Mouse (Mus musculus): ENCODE measurements at regions not wholly inside any gene's neighbourhood (a gene's known extent, or its start where the extent isn't known, plus 50 kb on each side); places are given as distances from the start of the nearest gene placed in this dataset.
"Not testable (repeated sequence)": the region's sequence is repeated elsewhere in the genome, so short reads cannot be mapped to it uniquely, and the experiment has no call there.

DNA sequence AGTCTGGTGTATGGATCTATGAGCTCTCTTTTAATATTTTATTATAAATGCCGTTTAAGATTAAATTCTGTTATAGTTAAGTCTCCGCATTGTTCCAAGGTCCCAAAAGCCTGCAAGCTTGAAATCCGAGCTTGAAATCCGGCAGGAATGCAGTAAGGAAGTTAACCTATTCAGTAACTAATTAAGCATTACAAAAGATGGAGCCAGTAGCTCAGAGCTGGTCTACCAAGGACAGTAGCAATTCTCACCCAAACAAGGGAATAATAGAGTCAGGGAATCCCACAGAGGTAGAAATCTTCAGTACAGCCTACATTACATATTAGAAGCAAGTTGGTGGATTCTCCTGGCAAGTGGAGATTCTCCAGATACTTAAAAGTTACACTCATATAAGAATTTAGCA, 325.0 kb downstream of the Phf3 start:
- DNase-seq (ENCODE audit: inconsistent ontology term) = not testable (repeated sequence)

DNA sequence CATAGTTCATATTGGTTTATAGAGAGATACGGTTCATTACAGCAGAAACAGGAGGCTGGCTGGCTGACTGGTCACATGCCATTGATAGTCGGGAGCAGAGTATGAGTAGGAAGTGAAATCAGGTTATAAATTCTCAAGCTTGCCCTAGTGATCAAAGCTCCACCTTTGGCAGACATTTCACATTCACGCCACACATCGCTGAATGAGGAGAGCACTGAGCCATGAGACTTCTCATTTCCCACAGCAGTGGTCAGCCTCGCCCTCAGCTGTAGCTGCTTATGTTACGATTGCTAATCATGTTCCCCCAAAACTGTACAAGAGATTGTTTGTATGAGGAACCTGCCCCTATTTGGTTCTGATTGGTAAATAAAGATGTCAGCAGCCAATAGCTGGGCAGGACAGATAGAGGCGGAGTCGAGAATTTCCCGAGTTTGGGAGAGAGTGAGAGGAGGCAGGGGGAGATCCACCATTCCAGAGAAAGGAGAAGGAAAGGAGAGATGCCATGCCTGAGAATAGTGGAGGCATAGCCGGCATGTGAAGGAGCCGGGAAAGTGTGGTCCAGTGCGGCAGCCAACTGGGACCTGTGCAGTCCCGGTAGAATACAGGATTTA, 333.5 kb downstream of the Phf3 start:
- no peak for DNase-seq (ENCODE audit: inconsistent ontology term)

DNA sequence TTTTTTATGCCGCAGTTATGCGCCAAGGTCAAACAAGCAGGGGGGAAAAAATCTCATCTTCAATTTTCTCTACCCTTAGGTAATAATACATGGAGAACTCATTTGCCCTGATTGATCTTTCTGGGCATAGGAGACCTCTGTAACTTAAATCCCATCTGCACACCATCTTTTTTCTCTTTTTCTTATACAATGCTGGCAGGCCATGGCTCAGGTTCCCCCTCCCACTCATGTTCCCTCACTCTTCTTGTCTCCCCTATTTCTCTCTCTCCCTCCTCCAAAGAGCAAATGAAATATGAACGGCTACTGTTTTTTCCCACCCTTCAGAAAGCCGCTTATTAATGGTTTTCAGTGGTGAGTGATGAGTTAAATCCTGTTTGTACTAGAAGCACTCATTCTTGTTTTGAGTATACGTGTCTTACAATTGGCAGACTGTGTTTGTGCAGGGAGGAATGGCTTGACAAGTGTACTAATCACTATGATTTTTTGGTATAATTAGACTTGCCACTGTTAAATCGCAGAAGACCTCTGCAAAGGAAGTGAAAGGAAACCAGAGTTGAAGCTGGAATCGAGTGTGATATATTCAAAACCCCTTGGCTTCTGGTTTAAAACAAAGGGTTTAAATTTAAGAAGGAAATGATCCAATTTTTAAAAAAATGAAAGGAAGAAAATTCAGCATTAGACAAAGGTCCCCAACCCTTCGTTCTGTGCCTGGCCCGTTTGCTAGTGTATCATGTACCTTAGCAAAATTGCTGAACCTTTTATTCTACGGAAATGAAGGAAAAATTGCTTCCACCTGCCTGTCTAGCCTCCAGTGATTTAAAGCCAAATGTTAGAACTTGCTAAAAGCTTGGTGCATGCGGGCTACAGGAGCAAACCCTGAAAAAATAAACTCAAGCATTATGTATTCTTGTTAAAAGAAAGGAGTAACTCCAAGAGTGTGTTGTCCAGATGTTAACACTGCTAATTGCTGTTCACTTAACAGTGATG, 336.4 kb downstream of the Phf3 start:
- DNase-seq (ENCODE audit: inconsistent ontology term) = no peak

DNA sequence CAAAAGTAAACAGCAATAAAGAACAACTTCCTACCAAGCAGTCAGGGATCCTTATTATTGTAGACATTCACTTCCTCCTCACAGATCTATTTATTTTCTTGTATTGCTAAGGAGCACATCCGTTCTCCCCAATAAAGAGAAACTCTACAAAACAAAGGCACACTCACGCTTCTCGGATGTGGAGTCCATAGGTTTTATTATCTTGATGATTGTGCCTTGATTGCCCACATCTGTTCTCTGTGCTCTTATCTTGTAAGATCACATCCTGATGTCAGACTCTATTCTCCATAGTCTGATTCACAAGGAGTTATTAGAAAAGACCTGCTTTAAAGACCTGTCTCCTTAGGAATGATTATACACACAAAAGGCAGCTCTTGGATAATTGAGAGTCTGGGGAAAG, 356.4 kb downstream of the Phf3 start:
- no peak for DNase-seq (ENCODE audit: inconsistent ontology term)

DNA sequence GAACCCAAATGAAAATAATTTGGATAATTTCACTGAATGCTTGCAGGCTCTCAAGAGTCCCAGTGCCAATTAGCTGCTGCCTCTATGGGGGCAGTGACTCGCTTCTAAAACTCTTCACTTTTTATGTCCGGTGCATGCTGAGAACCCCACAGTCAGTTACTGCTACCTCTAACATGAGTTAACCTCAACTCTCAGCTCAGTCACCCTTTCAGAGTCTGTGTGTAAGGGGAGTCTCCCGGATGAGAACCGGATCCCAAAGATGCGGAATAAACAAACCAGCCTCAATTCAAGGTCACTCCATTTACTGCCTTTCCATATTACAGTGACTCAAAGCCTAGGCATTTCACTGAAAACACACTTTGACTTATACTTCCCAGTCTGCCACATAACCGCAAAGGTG, 357.9 kb downstream of the Phf3 start:
- no peak for DNase-seq (ENCODE audit: inconsistent ontology term)

DNA sequence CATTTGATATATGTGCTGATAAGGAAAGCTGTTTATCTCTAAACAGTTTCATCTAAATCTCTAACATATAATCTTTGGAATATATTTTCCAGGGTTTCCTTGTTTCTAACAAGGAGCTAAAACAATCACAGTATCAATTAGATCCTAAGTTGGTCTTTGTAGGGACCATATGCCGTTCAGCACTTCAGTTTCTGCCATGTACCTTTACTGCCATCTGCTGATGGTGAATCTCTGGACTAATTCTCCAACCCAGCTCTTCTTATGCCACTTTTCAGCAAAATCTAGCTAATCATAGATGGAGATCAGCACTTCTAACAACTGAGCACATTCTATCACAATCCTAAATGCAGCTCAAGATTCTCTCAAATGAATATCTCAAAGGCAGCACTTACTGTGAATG, 370.5 kb downstream of the Phf3 start:
- no peak for DNase-seq (ENCODE audit: inconsistent ontology term)

DNA sequence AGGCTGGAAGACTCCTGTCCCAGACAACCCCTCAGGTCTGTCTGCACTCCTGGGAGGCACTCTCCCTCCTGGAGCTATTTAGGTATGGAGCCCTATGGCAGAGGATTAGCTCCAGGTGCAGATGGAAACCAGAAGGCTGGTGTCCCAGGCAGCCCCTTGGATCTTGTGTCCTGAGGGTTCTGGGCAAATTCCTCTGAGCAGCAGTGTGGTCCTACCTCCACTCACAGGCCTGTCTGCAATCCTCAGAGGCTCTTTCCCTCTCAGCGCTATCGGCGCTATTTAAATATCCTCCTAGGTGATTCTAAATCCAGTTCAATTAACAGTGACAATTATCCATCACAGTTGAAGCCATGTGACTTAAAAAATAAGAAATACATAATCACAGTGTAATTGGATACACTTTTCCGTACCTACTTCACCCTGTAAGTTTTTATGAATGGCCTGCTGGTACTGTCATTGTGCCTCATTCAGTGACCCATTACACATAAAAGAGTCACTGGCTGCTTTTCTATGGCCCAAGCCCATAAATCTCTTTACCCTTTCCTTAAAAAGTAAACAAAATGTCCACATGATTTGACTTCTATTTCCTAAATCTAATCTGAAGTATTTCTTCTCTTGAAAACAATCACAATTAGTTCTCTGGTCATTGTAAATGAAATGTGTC, 413.3 kb downstream of the Phf3 start:
- no peak for DNase-seq (ENCODE audit: inconsistent ontology term)

DNA sequence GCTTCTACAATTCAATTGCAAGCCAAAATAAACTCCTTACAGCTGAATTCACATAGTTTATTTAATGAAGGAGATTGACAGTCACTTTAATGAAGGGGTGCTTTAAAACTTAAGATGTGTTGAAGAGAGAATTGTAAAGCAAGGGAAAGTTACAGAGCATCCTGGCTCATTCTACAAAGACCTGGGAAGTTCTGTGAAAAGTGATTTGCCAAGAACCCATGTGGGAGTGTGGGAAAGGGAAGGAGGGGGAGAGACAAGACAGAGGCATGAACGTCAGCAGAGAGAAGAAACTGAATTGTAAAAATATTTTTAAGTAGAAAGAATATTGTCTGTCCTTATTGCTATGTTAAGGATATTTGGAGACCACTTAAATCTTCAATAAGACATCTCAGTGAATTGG, 435.8 kb downstream of the Phf3 start:
- DNase-seq (ENCODE audit: inconsistent ontology term) = no peak

DNA sequence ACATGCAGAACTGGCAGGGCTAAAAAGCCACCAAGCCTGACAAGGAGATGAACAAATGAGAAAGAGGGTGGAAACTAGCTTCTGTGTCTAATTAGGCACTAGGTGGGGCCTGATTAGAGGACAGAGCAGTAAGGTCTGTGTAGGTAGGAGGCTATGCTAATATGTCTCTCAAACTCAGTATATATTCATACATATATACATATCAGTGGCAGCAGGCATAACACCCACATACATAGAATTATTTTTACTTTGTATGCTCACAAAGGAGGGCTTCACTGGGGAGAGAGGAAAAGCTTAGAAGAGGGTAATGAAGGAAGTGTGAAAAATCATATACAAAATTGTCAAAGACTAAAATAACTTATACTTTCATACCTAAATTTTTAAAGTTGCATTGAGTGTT, 457.1 kb downstream of the Phf3 start:
- DNase-seq (ENCODE audit: inconsistent ontology term) = no peak

DNA sequence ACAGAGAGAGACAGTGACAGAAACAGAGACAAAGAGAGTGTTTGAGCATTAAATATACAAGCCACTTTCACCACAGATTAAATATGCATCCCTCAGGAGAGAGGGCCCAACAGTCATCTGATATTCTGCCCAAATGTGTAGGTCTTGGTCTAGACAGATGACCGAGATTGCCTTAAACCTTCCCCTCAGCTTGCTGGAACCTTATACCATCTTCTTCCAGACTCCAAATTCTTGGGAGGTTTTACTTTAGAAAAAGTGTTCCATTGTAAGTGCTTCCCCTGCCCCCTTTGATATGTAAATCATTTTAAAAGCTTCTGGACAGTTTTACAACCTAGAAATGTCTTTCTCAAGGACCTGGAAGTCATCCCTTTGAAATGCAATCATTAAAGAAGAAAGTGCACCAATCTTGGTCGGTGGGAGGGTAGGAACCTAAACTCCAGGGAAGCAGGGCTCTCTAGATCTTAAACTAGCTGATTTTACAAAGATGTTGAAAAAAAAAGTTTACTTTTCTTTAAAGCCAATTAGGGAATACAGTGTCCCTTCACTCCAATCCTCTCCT, 458.8 kb downstream of the Phf3 start:
- no peak for DNase-seq (ENCODE audit: inconsistent ontology term)
